Mouse (Mus musculus) neural tube, embryonic 11.5 days (tissue): Measurements from ENCODE around the gene Snx29. TPM values are rescaled to one million over a fixed set of nuclear protein-coding genes. Genes with fewer than 3 reads are reported as not detected.

Experiments
- ATAC-seq: fragments of 200-750 bp; cut with Nextera tagmentation; 2 replicates; pipeline ENCODE4 v1.8.0; 2017; ENCODE audit warnings: moderate number of reproducible peaks, mild to moderate bottlenecking, moderate TSS enrichment, moderate library complexity; ENCODE audit not compliant: insufficient read depth, low FRiP score, low TSS enrichment
- DNase-seq: peaks from one replicate; pipeline ENCODE4 v3.0.0-alpha.2; 2015; ENCODE audit warnings: low spot score
- H3K27ac ChIP-seq: fragments of 300-500 bp; sonication (generic); 2 replicates; pipeline ENCODE4 v1.5.1; 2014; ENCODE audit warnings: low read depth, mild to moderate bottlenecking, low read length
- H3K27me3 ChIP-seq: fragments of 300-500 bp; sonication (generic); 2 replicates; pipeline ENCODE4 v1.6.1; 2014; ENCODE audit warnings: mild to moderate bottlenecking, low read length, mixed read lengths; ENCODE audit not compliant: control insufficient read depth, insufficient read depth
- H3K36me3 ChIP-seq: fragments of 300-500 bp; sonication (generic); 2 replicates; pipeline ENCODE4 v1.6.1; 2014; ENCODE audit warnings: mild to moderate bottlenecking, low read length, moderate library complexity, mixed read lengths; ENCODE audit not compliant: control insufficient read depth, insufficient read depth
- H3K4me1 ChIP-seq: fragments of 300-500 bp; sonication (generic); 2 replicates; pipeline ENCODE4 v1.6.1; 2014; ENCODE audit warnings: low read length, mixed read lengths; ENCODE audit not compliant: control insufficient read depth, insufficient read depth
- H3K4me2 ChIP-seq: fragments of 300-500 bp; sonication (generic); 2 replicates; pipeline ENCODE4 v1.6.1; 2014; ENCODE audit warnings: low read depth, mild to moderate bottlenecking, moderate library complexity
- H3K4me3 ChIP-seq: fragments of 300-500 bp; sonication (generic); 2 replicates; pipeline ENCODE4 v1.5.1; 2014; ENCODE audit warnings: low read depth, low read length
- H3K9ac ChIP-seq: fragments of 300-500 bp; sonication (generic); 2 replicates; pipeline ENCODE4 v1.6.1; 2014; ENCODE audit warnings: mild to moderate bottlenecking, low read length
- H3K9me3 ChIP-seq: fragments of 300-500 bp; sonication (generic); 2 replicates; pipeline ENCODE4 v1.6.1; 2016; ENCODE audit warnings: low read length; ENCODE audit not compliant: control insufficient read depth
- WGBS: fragments of 180-500 bp; shearing (Covaris S2); extraction: QIAGEN DNeasy Blood & Tissue Kit; methylation state at CpG from one replicate; pipeline ENCODE4 v1.1.7; 2014; 5-methylcytosine and 5-hydroxymethylcytosine counted together
- polyA plus RNA-seq: library from polyadenylated mRNA; unstranded; fragments of >200 nt; fragmentation: Nextera tagmentation; extraction: Ambion mirVana; gene quantifications from 2 replicates; pipeline ENCODE4 v1.2.1, GENCODE M21; 2014

The Snx29 gene
- polyA plus RNA-seq, 1 experiment from 2014 or later, result 10.6 TPM

DNA sequence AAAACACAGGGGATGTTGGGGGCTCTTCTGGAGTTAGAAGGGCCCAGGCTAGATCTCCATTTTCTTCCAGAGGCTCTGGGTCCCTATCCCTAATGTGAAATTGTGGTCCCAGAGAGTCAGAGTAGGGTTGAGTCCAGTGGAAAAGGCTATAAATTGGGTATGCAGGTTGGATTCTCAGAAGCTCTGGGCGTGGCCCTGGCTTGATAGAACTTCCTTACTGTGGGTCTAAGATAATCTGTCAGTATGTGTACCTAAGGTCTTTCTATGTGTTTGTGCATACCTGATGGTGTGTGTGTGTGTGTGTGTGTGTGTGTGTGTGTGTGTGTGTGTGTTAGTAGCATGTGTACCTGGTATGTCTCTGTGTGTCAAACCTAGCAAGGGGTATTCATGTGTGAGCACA lies 378.9 kb downstream of the Snx29 start:
- Histone ChIP-seq H3K4me3 (no peak overlapping the region), H3K36me3 (no peaks in the 10 kb centered on the region), H3K27me3 (no peaks in the 10 kb centered on the region), H3K4me1 (no peaks in the 10 kb centered on the region), H3K27ac (no peak overlapping the region), H3K9ac (no peak overlapping the region), H3K4me2 (no peak overlapping the region), H3K9me3 (no peaks in the 10 kb centered on the region)
- no peak for ATAC-seq
- no peak for DNase-seq
- 90% methylated on average over 1 of the region's 1 CpGs for WGBS

DNA sequence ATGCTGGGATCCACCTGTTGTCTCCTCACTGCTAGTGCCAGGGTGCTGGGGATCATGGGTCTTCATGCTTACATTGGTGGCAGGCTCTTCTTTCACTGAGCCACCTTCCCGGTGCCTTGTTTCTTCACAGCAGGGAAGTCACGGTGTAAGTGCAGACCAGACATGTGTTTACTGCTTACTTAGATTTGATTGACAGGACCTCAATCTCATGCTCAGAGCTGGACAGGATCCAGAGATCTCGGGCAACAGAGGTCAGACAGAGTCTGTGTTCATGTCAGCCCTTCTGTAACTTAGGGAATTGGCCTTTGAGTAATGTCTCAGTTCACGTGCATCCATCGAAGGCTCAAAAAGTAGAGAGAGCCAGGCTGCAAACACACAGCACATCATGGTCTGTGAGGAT lies 381.4 kb downstream of the Snx29 start:
- Histone ChIP-seq H3K27ac (no peak overlapping the region), H3K4me3 (no peak overlapping the region), H3K9me3 (no peaks in the 10 kb centered on the region), H3K36me3 (no peaks in the 10 kb centered on the region), H3K9ac (no peak overlapping the region), H3K4me1 (no peaks in the 10 kb centered on the region), H3K27me3 (no peaks in the 10 kb centered on the region), H3K4me2 (no peak overlapping the region)
- 82% methylated on average over 5 of the region's 5 CpGs for WGBS
- DNase-seq (no peak), ATAC-seq (no peak)

DNA sequence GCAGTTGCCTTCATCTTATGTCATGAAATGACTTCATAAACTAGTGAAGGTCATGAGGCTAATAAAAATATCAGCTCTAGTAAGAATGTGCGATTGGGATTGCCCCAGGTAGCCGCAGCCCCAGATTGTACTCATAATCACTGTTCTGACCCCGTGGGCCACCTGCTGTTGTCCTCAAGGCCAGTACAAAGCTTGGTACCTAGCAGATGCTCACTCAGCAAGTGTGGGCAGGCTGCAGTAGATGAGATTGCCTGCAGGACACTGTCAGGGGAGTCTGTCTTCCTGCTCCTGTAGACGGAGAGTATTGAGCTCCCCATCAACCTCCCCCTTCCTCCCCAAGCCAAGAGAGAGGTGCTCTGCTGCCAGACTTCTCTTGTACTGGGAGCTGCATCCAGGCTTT lies 382.7 kb downstream of the Snx29 start:
- 85% methylated on average over 4 of the region's 4 CpGs for WGBS
- H3K9ac ChIP-seq, result no peak overlapping the region
- no peaks in the 10 kb centered on the region for H3K4me1 ChIP-seq
- H3K36me3 ChIP-seq, result no peaks in the 10 kb centered on the region
- H3K27me3 ChIP-seq, result no peaks in the 10 kb centered on the region
- H3K9me3 ChIP-seq, result no peaks in the 10 kb centered on the region
- no peak for ATAC-seq
- H3K27ac ChIP-seq, result no peak overlapping the region
- no peak for DNase-seq
- no peak overlapping the region for H3K4me2 ChIP-seq
- no peak overlapping the region for H3K4me3 ChIP-seq

DNA sequence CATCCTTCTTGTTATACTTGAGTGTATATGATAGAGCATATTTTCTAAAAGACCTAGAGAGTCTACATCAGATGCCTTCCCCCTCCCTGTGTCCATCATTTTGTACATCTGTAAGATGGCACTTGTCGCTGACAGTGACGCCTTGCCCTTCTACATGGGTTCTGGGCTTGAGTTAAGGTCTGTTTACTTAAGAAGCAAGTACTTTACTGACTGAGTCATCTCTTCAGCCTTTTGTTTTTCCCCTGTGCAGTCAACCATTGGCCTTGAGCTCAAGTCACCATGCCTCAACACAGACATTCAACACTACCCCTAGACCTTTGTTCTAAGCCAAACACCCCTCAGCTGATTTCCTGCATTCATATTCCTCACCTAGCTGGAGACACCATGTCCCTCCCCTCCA lies 385.4 kb downstream of the Snx29 start:
- 96% methylated on average over 2 of the region's 2 CpGs for WGBS
- H3K9ac ChIP-seq, result no peak overlapping the region
- no peak for ATAC-seq

DNA sequence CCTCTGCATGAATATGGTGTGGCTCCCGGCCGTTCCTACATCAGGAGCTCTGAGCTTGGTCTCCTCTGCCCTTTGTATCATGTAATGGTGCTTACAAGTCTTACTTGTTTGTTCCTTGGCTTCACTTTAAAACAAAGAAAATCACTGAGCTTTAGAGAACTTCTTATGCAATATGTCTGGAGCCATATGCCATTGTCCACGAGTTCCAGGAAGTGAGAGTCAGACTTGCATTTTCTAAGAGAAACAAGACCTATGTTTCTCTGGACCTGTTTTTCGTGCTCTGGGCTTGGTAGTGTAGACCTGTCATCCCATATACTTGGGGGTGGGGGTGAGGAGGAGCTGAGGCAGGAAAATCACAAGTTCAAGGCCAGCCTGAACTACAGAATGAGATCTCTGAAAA lies 386.7 kb downstream of the Snx29 start:
- Histone ChIP-seq H3K4me2 (no peak overlapping the region), H3K9me3 (no peaks in the 10 kb centered on the region), H3K27me3 (no peaks in the 10 kb centered on the region), H3K9ac (no peak overlapping the region), H3K4me3 (no peak overlapping the region), H3K36me3 (no peaks in the 10 kb centered on the region), H3K4me1 (no peaks in the 10 kb centered on the region), H3K27ac (no peak overlapping the region)
- DNase-seq, result no peak
- no peak for ATAC-seq
- WGBS, result 84% methylated on average over 4 of the region's 4 CpGs

More for the DNA sequence above, 385.4 kb downstream of the Snx29 start:
- Histone ChIP-seq H3K4me2 (no peak overlapping the region), H3K27ac (no peak overlapping the region), H3K4me3 (no peak overlapping the region), H3K27me3 (no peaks in the 10 kb centered on the region), H3K9me3 (no peaks in the 10 kb centered on the region), H3K4me1 (no peaks in the 10 kb centered on the region), H3K36me3 (no peaks in the 10 kb centered on the region)
- no peak for DNase-seq

DNA sequence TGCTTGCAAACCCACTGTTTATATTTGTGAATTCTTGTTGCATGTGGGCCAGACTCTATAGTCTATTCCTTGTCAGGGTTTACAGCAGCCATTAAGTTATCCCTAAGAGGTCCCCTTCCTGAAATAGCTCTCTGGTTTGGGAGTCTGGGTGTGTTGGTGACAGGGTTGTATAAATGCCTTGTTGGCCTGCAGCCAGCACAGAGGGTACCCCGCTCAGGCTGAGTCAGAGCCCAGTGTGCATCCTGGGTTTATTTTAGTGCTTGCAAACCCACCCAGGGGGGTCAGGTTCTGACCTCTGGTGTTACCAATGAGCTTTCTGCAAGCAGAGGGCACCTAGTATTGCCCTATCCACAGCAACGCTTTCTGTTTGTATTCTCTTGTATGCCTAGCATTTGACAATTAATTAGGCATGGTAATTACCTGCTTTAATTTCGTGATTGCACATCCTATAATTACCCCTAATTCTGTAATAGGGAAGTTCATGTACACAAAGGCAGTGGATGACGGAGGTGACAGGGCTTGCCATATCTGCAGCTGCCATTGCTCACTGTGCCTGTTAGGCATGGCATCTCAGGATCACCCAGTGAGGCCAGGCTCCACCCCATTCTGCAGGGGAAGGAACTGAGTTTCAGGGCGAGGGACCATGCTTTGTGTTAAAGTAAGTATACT lies 387.4 kb downstream of the Snx29 start:
- H3K9me3 ChIP-seq, result no peaks in the 10 kb centered on the region
- 37% methylated on average over 5 of the region's 5 CpGs for WGBS
- no peak overlapping the region for H3K9ac ChIP-seq
- DNase-seq (no peak), ATAC-seq (no peak)
- H3K4me1 ChIP-seq, result no peaks in the 10 kb centered on the region
- no peak overlapping the region for H3K4me3 ChIP-seq
- H3K4me2 ChIP-seq, result no peak overlapping the region
- no peaks in the 10 kb centered on the region for H3K27me3 ChIP-seq
- no peak overlapping the region for H3K27ac ChIP-seq
- no peaks in the 10 kb centered on the region for H3K36me3 ChIP-seq

DNA sequence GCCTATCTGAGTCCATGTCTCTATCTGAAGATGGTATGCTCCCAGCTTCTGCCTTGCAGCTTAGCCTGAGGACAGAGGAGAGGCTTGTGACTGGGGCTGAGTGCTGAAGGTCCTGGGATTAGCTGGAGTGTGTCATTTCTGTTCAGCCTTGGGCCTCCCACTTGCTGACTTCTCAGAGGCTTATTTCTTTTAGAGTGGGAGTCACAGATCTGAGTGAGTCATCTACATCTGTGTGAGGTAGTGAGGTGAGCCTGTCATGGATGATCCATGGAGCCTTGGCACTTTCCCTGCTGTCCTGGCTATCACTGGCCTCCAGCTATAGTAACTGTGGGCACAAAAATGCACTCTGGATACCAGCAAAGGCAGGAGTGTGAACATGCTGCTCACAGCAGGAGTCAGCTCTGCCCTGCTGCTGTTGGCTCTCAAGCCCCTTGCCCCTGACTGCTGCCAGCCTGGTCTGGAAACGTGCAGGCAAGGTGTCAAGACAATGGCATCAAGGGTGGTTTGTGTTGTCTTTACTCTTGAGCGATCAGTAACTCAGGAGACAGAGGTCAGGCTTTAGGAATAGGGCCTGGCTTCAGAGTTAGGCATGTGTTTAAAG lies 390.7 kb downstream of the Snx29 start:
- H3K36me3 ChIP-seq, result no peaks in the 10 kb centered on the region
- DNase-seq (no peak), ATAC-seq (no peak)
- H3K27me3 ChIP-seq, result no peaks in the 10 kb centered on the region
- H3K9me3 ChIP-seq, result no peaks in the 10 kb centered on the region
- no peak overlapping the region for H3K9ac ChIP-seq
- 41% methylated on average over 2 of the region's 2 CpGs for WGBS
- no peak overlapping the region for H3K4me3 ChIP-seq
- H3K27ac ChIP-seq, result no peak overlapping the region
- H3K4me2 ChIP-seq, result no peak overlapping the region
- no peaks in the 10 kb centered on the region for H3K4me1 ChIP-seq

DNA sequence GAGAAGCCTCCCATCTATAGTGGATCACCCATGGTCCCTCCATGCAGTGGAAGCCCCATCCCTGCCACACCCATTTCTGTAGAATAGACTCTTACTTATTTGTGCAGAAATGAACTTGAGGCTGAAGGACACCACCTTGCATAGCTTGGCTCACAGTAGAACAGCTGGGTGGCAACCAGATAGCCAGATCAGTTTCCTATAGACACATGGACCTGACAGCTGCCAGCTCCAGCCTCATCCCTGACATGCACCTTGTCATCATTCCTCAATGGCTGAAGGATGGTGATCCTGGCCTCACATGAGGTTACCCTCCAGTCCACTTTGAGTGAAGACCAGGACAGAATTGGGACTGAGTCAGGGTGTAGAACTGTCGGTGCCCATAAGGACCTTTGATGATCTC lies 394.2 kb downstream of the Snx29 start:
- DNase-seq, result no peak
- Histone ChIP-seq H3K27ac (no peak overlapping the region), H3K9me3 (no peaks in the 10 kb centered on the region), H3K4me2 (no peak overlapping the region), H3K4me3 (no peak overlapping the region), H3K27me3 (no peaks in the 10 kb centered on the region), H3K9ac (no peak overlapping the region), H3K36me3 (no peaks in the 10 kb centered on the region), H3K4me1 (no peaks in the 10 kb centered on the region)
- 89% methylated on average over 1 of the region's 1 CpGs for WGBS
- no peak for ATAC-seq

DNA sequence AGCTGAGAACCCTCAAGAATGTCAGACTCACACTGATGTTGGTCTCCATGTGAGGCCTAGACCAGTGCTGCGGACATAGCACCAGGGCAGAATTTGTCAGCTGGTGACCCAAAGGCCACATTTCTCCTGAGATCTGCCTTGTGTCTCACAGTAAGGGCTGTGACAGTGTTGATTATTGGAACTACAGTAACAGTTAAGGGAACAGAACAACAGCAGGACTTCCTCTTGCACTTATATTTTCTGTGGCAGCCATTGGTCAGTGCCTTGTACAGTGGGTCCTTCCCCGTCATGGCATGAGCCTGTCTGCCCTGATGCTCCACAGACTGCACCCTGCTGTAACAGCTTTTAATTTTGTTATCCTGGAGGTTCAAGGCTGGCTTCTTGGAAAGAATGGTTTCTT lies 403.2 kb downstream of the Snx29 start:
- Histone ChIP-seq H3K27me3 (no peaks in the 10 kb centered on the region), H3K9me3 (no peaks in the 10 kb centered on the region), H3K4me2 (no peak overlapping the region), H3K4me3 (no peak overlapping the region), H3K9ac (no peak overlapping the region), H3K27ac (no peak overlapping the region), H3K4me1 (no peaks in the 10 kb centered on the region), H3K36me3 (no peaks in the 10 kb centered on the region)
- no peak for ATAC-seq
- DNase-seq, result no peak
- 84% methylated on average over 2 of the region's 2 CpGs for WGBS
